Mouse (Mus musculus) limb, embryonic 15.5 days (tissue): ENCODE measurements around the gene Sult2b1. TPM values are rescaled to one million over a fixed set of nuclear protein-coding genes. Genes with fewer than 3 reads are reported as not detected.

Experiments
- ATAC-seq: fragments of 200-750 bp; cut with Nextera tagmentation; 2 replicates; pipeline ENCODE4 v1.8.0; 2017; ENCODE audit warnings: low read depth, moderate TSS enrichment; ENCODE audit not compliant: insufficient number of reproducible peaks, low FRiP score, low TSS enrichment
- H3K27ac ChIP-seq: fragments of 300-500 bp; sonication (generic); 2 replicates; pipeline ENCODE4 v1.5.1; 2015; ENCODE audit warnings: moderate library complexity, mild to moderate bottlenecking, inconsistent platforms
- H3K27me3 ChIP-seq: fragments of 300-500 bp; sonication (generic); 2 replicates; pipeline ENCODE4 v1.6.1; 2015; ENCODE audit warnings: inconsistent platforms
- H3K36me3 ChIP-seq: fragments of 300-500 bp; sonication (generic); 2 replicates; pipeline ENCODE4 v1.6.1; 2015; ENCODE audit warnings: inconsistent platforms
- H3K4me1 ChIP-seq: fragments of 300-500 bp; sonication (generic); 2 replicates; pipeline ENCODE4 v1.6.1; 2015; ENCODE audit warnings: inconsistent platforms
- H3K4me2 ChIP-seq: fragments of 300-500 bp; sonication (generic); 2 replicates; pipeline ENCODE4 v1.6.1; 2015; ENCODE audit warnings: mild to moderate bottlenecking, inconsistent platforms
- H3K4me3 ChIP-seq: fragments of 300-500 bp; sonication (generic); 2 replicates; pipeline ENCODE4 v1.5.1; 2015; ENCODE audit warnings: mild to moderate bottlenecking, inconsistent platforms
- H3K9ac ChIP-seq: fragments of 300-500 bp; sonication (generic); 2 replicates; pipeline ENCODE4 v1.6.1; 2015; ENCODE audit warnings: inconsistent platforms
- H3K9me3 ChIP-seq: fragments of 300-500 bp; sonication (generic); 2 replicates; pipeline ENCODE4 v1.6.1; 2016; ENCODE audit warnings: inconsistent platforms
- WGBS: fragments of 180-500 bp; shearing (Covaris S2); methylation state at CpG from one replicate; pipeline ENCODE4 v1.1.7; 2015; 5-methylcytosine and 5-hydroxymethylcytosine counted together
- polyA plus RNA-seq: library from polyadenylated mRNA; unstranded; fragments of >200 nt; fragmentation: Nextera tagmentation; extraction: Ambion mirVana; gene quantifications from 2 replicates; pipeline ENCODE4 v1.2.1, GENCODE M21; 2015

Gene Sult2b1
- polyA plus RNA-seq, 1 experiment from 2014 or later = 82.1 TPM

DNA sequence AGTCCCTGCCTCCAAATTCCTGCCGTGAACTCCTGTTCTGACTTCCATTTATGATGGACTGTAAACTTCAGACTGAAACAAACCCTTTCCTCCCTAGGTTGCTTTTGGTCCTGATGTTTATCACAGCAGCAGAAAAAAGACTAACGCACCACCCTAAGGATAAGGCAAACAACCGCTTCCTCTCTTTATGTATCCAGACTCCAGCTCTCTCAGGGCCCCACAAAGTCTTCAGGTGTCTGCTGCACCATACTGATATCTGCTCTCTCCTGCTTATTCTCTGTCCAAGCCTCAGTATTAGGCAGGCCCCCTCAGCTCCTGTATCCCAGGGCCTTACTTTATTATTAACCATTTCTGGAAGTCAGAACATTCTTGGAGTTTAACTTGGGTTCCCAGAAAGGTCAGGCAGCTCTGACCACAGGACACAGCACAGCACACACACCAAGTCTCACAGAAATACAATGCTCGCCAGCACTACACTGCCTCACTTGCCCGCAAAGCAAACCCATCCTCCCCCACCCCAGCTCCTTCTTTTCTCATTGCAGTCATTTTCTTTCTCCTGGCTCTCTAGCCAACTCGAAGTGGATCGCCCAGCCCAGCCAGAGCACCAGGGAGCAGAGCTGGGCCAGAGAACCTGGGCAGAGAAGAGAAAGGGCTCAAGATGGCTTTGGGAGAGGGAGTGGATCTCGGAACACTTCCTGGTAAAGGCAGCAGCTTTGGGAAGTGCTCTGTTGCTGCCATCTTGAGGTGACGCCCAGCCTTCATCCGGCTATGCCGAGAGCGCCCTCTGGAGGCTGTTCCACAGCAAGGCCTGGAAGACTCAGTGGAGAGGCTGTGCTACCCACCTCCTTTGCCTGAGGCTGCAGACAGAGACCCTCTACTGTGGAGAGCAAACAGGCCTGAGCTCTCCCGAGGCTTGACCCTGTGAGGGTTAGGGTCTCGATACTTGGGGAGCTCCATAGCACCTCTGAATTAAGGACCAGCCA lies 102.0 kb downstream of the Sult2b1 start:
- Histone ChIP-seq H3K36me3 (no peaks in the 10 kb centered on the region), H3K4me3 (peak overlapping the region; percentile 15; the same call in 1 of the 2 replicates), H3K4me2 (peak overlapping the region; percentile 40), H3K9me3 (no peaks in the 10 kb centered on the region), H3K9ac (no peak overlapping the region), H3K27me3 (no peaks in the 10 kb centered on the region), H3K27ac (peak overlapping the region; percentile 55; the same call in 1 of the 2 replicates), H3K4me1 (peaks cover 26% of the 10 kb centered on the region)
- 32% methylated on average over 14 of the region's 14 CpGs for WGBS
- peak; percentile 52; the same call in 1 of the 2 replicates for ATAC-seq

DNA sequence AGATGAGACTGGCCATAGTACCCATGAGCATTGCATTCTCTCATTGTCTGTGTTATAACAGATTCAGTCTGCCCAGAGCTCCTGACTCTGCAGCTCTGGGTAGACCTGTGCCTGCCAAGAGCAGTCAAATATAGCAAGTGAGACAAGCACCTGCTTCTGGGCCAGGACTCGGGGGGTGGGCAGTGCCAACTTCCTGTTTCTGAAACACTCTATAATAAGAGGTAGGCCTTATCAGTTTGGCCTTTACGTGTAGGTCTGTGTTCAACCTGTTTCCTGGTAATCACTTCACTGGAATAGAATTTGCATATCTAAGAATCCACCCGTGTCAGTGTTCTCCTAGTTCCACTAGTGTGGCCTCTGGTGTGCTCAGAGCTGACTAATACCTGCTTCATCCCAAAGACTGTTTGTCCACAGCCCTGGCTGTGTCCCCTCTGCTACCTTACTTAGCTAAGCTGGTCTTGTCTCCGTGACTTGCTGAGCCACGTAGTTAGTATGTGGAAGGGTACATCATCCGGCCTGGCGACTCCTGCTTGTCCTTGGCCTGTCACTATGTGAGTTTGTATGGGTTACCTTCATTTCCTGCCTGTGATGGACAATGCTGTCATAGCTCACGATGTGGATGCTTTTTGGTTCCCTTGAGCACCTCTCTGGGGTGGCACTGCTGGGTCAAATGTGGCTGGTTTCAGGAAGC lies 103.3 kb downstream of the Sult2b1 start:
- ATAC-seq = no peak
- Histone ChIP-seq H3K27me3 (no peaks in the 10 kb centered on the region), H3K27ac (no peak overlapping the region), H3K4me1 (peaks cover 20% of the 10 kb centered on the region), H3K4me2 (no peak overlapping the region), H3K36me3 (no peaks in the 10 kb centered on the region), H3K9me3 (no peaks in the 10 kb centered on the region), H3K4me3 (no peak overlapping the region), H3K9ac (no peak overlapping the region)
- WGBS = 82% methylated on average over 8 of the region's 8 CpGs

Other genes starting within 250 kb of the Sult2b1 start
- gene Hsd17b14, start 229.8 kb downstream of the Sult2b1 start, polyA plus RNA-seq = 0.74 and 1.1 TPM in 2 replicates
- 63.4 and 64.4 TPM in 2 replicates for gene Bcat2, start 214.5 kb downstream of the Sult2b1 start, polyA plus RNA-seq
- gene Fgf21, start 169.2 kb downstream of the Sult2b1 start, polyA plus RNA-seq = 0.58 and 0.93 TPM in 2 replicates
- 2.9 and 3.3 TPM in 2 replicates for gene Fut1, start 167.4 kb downstream of the Sult2b1 start, polyA plus RNA-seq
- gene Izumo1, start 162.9 kb downstream of the Sult2b1 start, polyA plus RNA-seq = 0.14 and 0.27 TPM in 2 replicates
- gene Rasip1, start 157.2 kb downstream of the Sult2b1 start, polyA plus RNA-seq = 11.4 and 12.0 TPM in 2 replicates
- gene Mamstr, start 144.7 kb downstream of the Sult2b1 start, polyA plus RNA-seq = 21.9 and 36.8 TPM in 2 replicates
- 7.7 and 8.0 TPM in 2 replicates for gene Fut2, start 118.3 kb downstream of the Sult2b1 start, polyA plus RNA-seq
- gene Ntn5, start 100.6 kb downstream of the Sult2b1 start, polyA plus RNA-seq = 0.50 and 2.6 TPM in 2 replicates
- 0.56 and 0.97 TPM in 2 replicates for gene Sec1, start 90.3 kb downstream of the Sult2b1 start, polyA plus RNA-seq
- gene Car11, start 84.8 kb downstream of the Sult2b1 start, polyA plus RNA-seq = 13.3 and 13.7 TPM in 2 replicates
- gene Dbp, start 79.6 kb downstream of the Sult2b1 start, polyA plus RNA-seq = 4.3 and 4.7 TPM in 2 replicates
- gene Rpl18, start 69.2 kb downstream of the Sult2b1 start, polyA plus RNA-seq = 942 and 1,034 TPM in 2 replicates
- gene Sphk2, start 66.7 kb downstream of the Sult2b1 start, polyA plus RNA-seq = 38.5 and 39.7 TPM in 2 replicates
- gene Fam83e, start 63.5 kb downstream of the Sult2b1 start, polyA plus RNA-seq = 0.76 and 0.78 TPM in 2 replicates
- gene Spaca4, start 58.9 kb downstream of the Sult2b1 start, polyA plus RNA-seq = not detected in 2 replicates
- gene Lmtk3, start 931 bp downstream of the Sult2b1 start, polyA plus RNA-seq = 1.6 and 2.0 TPM in 2 replicates
- 87.9 and 98.8 TPM in 2 replicates for gene Cyth2, start 29.9 kb upstream of the Sult2b1 start, polyA plus RNA-seq
- 1.4 and 1.5 TPM in 2 replicates for gene Kcnj14, start 40.1 kb upstream of the Sult2b1 start, polyA plus RNA-seq
- gene Grwd1, start 46.3 kb upstream of the Sult2b1 start, polyA plus RNA-seq = 56.3 and 59.3 TPM in 2 replicates
- 79.4 and 97.8 TPM in 2 replicates for gene Kdelr1, start 88.1 kb upstream of the Sult2b1 start, polyA plus RNA-seq
- 0.48 and 0.68 TPM in 2 replicates for gene Grin2d, start 93.7 kb upstream of the Sult2b1 start, polyA plus RNA-seq
- 0.49 and 0.86 TPM in 2 replicates for gene Syngr4, start 112.0 kb upstream of the Sult2b1 start, polyA plus RNA-seq
- 4.4 and 5.5 TPM in 2 replicates for gene Tmem143, start 112.3 kb upstream of the Sult2b1 start, polyA plus RNA-seq
- gene Emp3, start 136.7 kb upstream of the Sult2b1 start, polyA plus RNA-seq = 328 and 364 TPM in 2 replicates
- gene Ccdc114, start 139.4 kb upstream of the Sult2b1 start, polyA plus RNA-seq = 3.5 and 3.6 TPM in 2 replicates
- gene Abcc6, start 245.6 kb upstream of the Sult2b1 start, polyA plus RNA-seq = 0.29 and 0.35 TPM in 2 replicates
- gene Nomo1, start 249.0 kb upstream of the Sult2b1 start, polyA plus RNA-seq = 32.4 and 35.3 TPM in 2 replicates